Mouse (Mus musculus) liver, embryonic 15.5 days (tissue): Measurements from ENCODE around the gene Pld1. TPM values are rescaled to one million over a fixed set of nuclear protein-coding genes. Genes with fewer than 3 reads are reported as not detected.

Experiments used
- ATAC-seq: fragments of 200-750 bp; cut with Nextera tagmentation; 2 replicates; pipeline ENCODE4 v1.8.0; 2017; ENCODE audit warnings: moderate number of reproducible peaks, mild to moderate bottlenecking, moderate library complexity; ENCODE audit not compliant: insufficient read depth
- H3K27ac ChIP-seq: fragments of 300-500 bp; sonication (generic); replicated peaks from 2 replicates; pipeline ENCODE4 v1.5.1; 2015; ENCODE audit warnings: mild to moderate bottlenecking, inconsistent platforms
- H3K27me3 ChIP-seq: fragments of 300-500 bp; sonication (generic); 2 replicates; pipeline ENCODE4 v1.6.1; 2015; ENCODE audit warnings: mild to moderate bottlenecking, inconsistent platforms
- H3K36me3 ChIP-seq: fragments of 300-500 bp; sonication (generic); replicated peaks from 2 replicates; pipeline ENCODE4 v1.6.1; 2015; ENCODE audit warnings: moderate library complexity, mild to moderate bottlenecking, inconsistent platforms
- H3K4me1 ChIP-seq: fragments of 300-500 bp; sonication (generic); replicated peaks from 2 replicates; pipeline ENCODE4 v1.6.1; 2015; ENCODE audit warnings: inconsistent platforms
- H3K4me2 ChIP-seq: fragments of 300-500 bp; sonication (generic); 2 replicates; pipeline ENCODE4 v1.6.1; 2015; ENCODE audit warnings: moderate library complexity, mild to moderate bottlenecking, inconsistent platforms
- H3K4me3 ChIP-seq: fragments of 300-500 bp; sonication (generic); replicated peaks from 2 replicates; pipeline ENCODE4 v1.5.1; 2015; ENCODE audit warnings: mild to moderate bottlenecking, inconsistent platforms
- H3K9ac ChIP-seq: fragments of 300-500 bp; sonication (generic); 2 replicates; pipeline ENCODE4 v1.6.1; 2015; ENCODE audit warnings: moderate library complexity, mild to moderate bottlenecking, inconsistent platforms
- H3K9me3 ChIP-seq: fragments of 300-500 bp; sonication (generic); replicated peaks from 2 replicates; pipeline ENCODE4 v1.6.1; 2016; ENCODE audit warnings: inconsistent platforms
- WGBS: fragments of 180-500 bp; shearing (Covaris S2); methylation state at CpG from one replicate; pipeline ENCODE4 v1.1.7; 2015; ENCODE audit warnings: mixed read lengths; ENCODE audit not compliant: insufficient replicate concordance; 5-methylcytosine and 5-hydroxymethylcytosine counted together
- polyA plus RNA-seq: library from polyadenylated mRNA; unstranded; fragments of >200 nt; fragmentation: Nextera tagmentation; extraction: Ambion mirVana; gene quantifications from 2 replicates; pipeline ENCODE4 v1.2.1, GENCODE M21; 2015

Pld1 gene
- polyA plus RNA-seq, 1 experiment from 2014 or later = 4.7 TPM

GRCm38 (mm10) chr3:28099175-28099574 lies 160.7 kb downstream of the Pld1 start:
- no peak overlapping the region for H3K4me2 ChIP-seq

DNA sequence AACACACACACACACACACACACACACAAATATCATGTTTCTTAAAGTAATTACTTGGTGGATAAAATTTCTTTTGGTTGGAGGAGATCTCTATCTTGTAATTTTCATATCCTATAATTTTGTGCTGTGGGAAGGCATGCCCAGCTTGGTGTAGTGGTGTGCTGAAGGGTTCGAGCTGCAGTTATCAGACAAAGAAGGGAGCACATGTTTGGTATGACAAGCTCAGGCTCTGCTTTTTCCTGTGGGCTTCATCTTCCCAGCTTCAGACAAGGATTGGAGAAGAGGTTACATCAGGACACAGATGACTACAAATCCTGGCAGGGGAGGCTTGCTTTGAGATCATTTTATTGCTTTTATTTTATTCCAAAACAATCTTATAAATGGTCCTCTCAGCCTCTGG lies 166.5 kb downstream of the Pld1 start:
- H3K4me1 ChIP-seq = no peaks in the 10 kb centered on the region
- H3K9ac ChIP-seq = no peak overlapping the region
- H3K9me3 ChIP-seq = no peaks in the 10 kb centered on the region
- no peaks in the 10 kb centered on the region for H3K27me3 ChIP-seq
- no peak for ATAC-seq
- H3K36me3 ChIP-seq = no peaks in the 10 kb centered on the region
- no peak overlapping the region for H3K27ac ChIP-seq
- WGBS = 38% methylated on average over 1 of the region's 1 CpGs
- H3K4me2 ChIP-seq = no peak overlapping the region
- no peak overlapping the region for H3K4me3 ChIP-seq

More at GRCm38 (mm10) chr3:28099175-28099574, 160.7 kb downstream of the Pld1 start:
- Histone ChIP-seq H3K4me3 (no peak overlapping the region), H3K36me3 (peaks cover 12% of the 10 kb centered on the region; the same call in 1 of the 2 replicates), H3K9me3 (no peaks in the 10 kb centered on the region), H3K9ac (no peak overlapping the region), H3K4me1 (no peaks in the 10 kb centered on the region), H3K27me3 (no peaks in the 10 kb centered on the region), H3K27ac (no peak overlapping the region)
- WGBS = 66% methylated on average over 7 of the region's 9 CpGs
- ATAC-seq = no peak

DNA sequence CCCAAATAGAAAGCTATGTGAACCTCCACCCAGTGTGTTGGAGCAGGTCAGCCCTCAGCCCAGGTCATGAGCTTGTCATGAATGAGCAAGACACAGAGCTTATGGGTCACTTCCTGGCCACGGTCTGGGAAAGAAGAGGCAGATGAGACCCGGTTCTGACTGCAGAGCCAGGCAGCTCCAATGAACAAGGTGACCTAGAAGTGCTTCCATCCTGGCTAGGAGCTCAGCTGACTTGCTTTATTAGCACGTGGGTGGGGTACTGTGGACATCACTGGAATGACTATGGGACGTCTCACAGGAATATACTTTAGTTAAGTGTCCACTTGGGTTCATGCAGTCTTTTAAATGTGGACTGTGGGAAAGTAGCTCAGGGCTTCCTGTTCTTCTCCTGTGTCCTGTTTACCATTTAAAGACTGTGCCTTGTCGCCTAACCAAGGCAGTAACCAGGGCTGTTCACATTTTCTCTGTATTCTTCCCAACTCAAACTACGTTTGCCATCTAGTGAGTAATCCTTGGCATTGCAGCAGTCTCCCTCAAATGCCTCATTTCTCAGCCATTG lies 169.0 kb downstream of the Pld1 start:
- no peaks in the 10 kb centered on the region for H3K27me3 ChIP-seq
- no peaks in the 10 kb centered on the region for H3K4me1 ChIP-seq
- 0 out of 2 replicates have a peak, but pooled peaks cover 5% of the 10 kb centered on the region for H3K36me3 ChIP-seq
- no peaks in the 10 kb centered on the region for H3K9me3 ChIP-seq
- no peak overlapping the region for H3K4me2 ChIP-seq
- ATAC-seq = no peak
- H3K4me3 ChIP-seq = no peak overlapping the region
- H3K27ac ChIP-seq = no peak overlapping the region
- 32% methylated on average over 6 of the region's 6 CpGs for WGBS
- H3K9ac ChIP-seq = no peak overlapping the region

DNA sequence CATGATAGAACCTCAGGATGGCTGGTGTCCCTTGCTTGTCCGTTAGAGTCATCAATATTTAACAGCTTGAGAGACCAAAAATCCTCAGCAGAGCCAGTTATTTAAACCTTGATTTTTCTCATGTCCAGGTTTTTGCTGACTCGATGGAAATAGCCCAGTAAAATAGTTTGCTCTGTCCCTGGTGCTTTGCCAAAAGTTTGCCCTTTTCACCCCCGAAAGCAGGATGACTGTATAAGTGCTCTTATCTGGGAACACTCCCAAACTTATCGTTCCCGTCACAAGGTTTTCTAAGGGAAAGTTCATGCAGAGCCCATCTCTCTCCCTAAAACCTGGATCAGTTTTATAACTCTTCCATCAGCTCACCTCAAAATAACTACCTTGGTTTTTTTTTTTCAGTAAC lies 173.0 kb downstream of the Pld1 start:
- 51% methylated on average over 5 of the region's 5 CpGs for WGBS
- no peak overlapping the region for H3K4me3 ChIP-seq
- no peaks in the 10 kb centered on the region for H3K4me1 ChIP-seq
- no peaks in the 10 kb centered on the region for H3K9me3 ChIP-seq
- no peak overlapping the region for H3K4me2 ChIP-seq
- no peak for ATAC-seq
- H3K9ac ChIP-seq = no peak overlapping the region
- no peaks in the 10 kb centered on the region for H3K27me3 ChIP-seq
- 0 out of 2 replicates have a peak, but pooled peaks cover 6% of the 10 kb centered on the region for H3K36me3 ChIP-seq
- no peak overlapping the region for H3K27ac ChIP-seq

GRCm38 (mm10) chr3:28113881-28114280 lies 175.4 kb downstream of the Pld1 start:
- H3K9ac ChIP-seq = no peak overlapping the region
- no peak overlapping the region for H3K4me2 ChIP-seq
- H3K9me3 ChIP-seq = no peaks in the 10 kb centered on the region
- no peaks in the 10 kb centered on the region for H3K27me3 ChIP-seq
- no peak overlapping the region for H3K4me3 ChIP-seq
- no peak for ATAC-seq
- no peak overlapping the region for H3K27ac ChIP-seq
- WGBS = 73% methylated on average over 2 of the region's 2 CpGs
- 0 out of 2 replicates have a peak, but pooled peaks cover 6% of the 10 kb centered on the region for H3K36me3 ChIP-seq
- no peaks in the 10 kb centered on the region for H3K4me1 ChIP-seq

- 58% methylated on average over 5 of the region's 5 CpGs for WGBS
- Histone ChIP-seq H3K9ac (no peak overlapping the region), H3K4me2 (no peak overlapping the region), H3K27ac (no peak overlapping the region), H3K27me3 (no peaks in the 10 kb centered on the region), H3K9me3 (no peaks in the 10 kb centered on the region), H3K4me3 (no peak overlapping the region), H3K4me1 (no peaks in the 10 kb centered on the region), H3K36me3 (no peaks in the 10 kb centered on the region)
- ATAC-seq = no peak
These were observed 203.2 kb downstream of the Pld1 start for GRCm38 (mm10) chr3:28141716-28142115.

GRCm38 (mm10) chr3:28142121-28142520 lies 203.6 kb downstream of the Pld1 start:
- no peak for ATAC-seq
- Histone ChIP-seq H3K27me3 (no peaks in the 10 kb centered on the region), H3K27ac (no peak overlapping the region), H3K36me3 (no peaks in the 10 kb centered on the region), H3K4me2 (no peak overlapping the region), H3K4me1 (no peaks in the 10 kb centered on the region), H3K9ac (no peak overlapping the region), H3K4me3 (no peak overlapping the region), H3K9me3 (no peaks in the 10 kb centered on the region)
- WGBS = 38% methylated on average over 2 of the region's 2 CpGs

DNA sequence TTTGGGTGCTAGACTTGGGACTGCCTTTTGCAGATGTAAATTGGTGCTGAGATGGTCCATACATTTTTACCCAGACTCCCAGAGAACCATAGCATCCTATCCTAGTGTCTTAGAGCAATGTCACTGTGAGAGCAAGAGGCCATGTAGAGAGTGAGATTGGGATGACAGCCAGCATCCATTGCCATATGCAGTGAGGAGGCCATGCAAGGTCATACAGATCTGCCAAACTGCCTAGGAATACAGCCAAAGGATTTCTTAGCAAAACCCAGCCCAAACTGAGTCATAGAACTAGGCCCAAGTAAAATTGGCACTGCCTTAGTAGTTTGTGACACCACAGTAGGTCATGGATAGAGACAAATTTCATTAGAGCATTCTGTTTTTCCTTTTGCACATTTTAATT lies 206.2 kb downstream of the Pld1 start:
- Histone ChIP-seq H3K9ac (no peak overlapping the region), H3K36me3 (no peaks in the 10 kb centered on the region), H3K27me3 (no peaks in the 10 kb centered on the region), H3K9me3 (no peaks in the 10 kb centered on the region), H3K27ac (no peak overlapping the region), H3K4me1 (no peaks in the 10 kb centered on the region), H3K4me2 (no peak overlapping the region), H3K4me3 (no peak overlapping the region)
- no peak for ATAC-seq

DNA sequence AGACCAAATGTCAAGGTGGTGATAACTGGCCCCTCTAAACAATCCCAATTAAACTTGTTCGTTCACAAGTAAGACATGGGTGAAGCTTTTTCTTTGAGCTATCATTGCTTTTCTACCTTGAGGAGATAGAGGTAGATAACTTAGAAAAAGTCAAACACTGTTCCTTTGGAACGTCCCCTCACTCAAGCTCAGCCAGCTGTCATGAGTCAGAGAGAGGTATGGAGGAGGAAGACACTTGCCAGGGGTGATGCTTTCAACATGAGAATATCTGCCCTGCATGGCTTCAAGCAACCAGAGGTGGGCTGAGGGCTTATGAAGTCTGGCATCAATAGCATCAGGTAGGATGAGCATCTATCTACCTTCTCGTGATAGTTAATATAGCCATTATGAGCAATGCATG lies 207.0 kb downstream of the Pld1 start:
- Histone ChIP-seq H3K4me1 (no peaks in the 10 kb centered on the region), H3K27me3 (no peaks in the 10 kb centered on the region), H3K9me3 (no peaks in the 10 kb centered on the region), H3K27ac (no peak overlapping the region), H3K9ac (no peak overlapping the region), H3K4me3 (no peak overlapping the region), H3K4me2 (no peak overlapping the region), H3K36me3 (no peaks in the 10 kb centered on the region)
- WGBS = 59% methylated on average over 3 of the region's 3 CpGs
- ATAC-seq = no peak

DNA sequence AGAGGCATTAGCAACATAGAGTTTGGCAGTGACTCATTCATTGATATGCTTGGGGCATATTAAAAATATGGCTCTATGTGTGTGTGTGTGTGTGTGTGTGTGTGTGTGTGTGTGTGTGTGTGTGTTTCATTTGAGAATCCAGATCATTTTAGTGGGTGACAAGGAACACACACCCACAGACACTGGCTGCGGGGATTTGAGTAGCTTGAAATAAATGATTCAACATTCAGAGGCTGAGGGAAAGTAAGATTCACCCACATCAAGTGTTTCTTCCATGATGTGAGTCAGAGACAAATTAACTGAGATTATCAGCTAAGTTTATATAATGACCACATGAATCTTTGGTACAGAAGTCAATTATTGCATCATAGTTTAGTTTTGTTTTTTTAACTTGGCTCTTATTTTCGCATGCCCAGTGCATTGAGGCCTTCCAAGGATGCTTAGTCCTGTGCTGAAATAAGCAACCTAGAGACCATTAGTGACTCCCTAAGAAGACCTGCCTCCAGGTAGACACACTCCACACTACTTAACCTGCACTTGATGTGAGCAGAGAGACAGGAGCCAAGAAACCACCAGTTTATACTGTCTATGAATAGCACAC lies 211.3 kb downstream of the Pld1 start:
- Histone ChIP-seq H3K4me1 (no peaks in the 10 kb centered on the region), H3K27me3 (no peaks in the 10 kb centered on the region), H3K27ac (no peak overlapping the region), H3K4me2 (no peak overlapping the region), H3K9ac (no peak overlapping the region), H3K36me3 (no peaks in the 10 kb centered on the region), H3K9me3 (no peaks in the 10 kb centered on the region), H3K4me3 (no peak overlapping the region)
- no peak for ATAC-seq
- WGBS = 63% methylated on average over 2 of the region's 2 CpGs

DNA sequence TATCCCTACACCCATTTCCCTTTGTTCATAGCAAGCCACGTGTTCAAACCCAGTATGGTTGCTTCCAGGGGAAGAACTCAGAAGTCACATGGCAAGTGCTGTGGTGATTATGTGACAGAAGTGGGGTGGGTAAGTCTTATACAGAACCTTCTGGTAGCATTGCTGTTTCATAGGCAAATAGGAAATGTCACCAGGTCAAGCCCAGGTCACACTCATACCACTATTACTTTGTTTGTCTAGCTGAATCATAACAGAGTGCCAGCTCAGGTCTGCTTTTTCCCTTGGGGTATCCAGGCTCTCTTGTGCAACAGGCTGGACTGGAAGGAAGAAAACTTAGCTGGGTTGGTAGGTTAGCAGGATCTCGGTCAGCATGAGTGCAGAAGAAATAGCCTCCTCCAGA lies 219.5 kb downstream of the Pld1 start:
- ATAC-seq = no peak
- no peaks in the 10 kb centered on the region for H3K4me1 ChIP-seq
- no peaks in the 10 kb centered on the region for H3K36me3 ChIP-seq
- H3K9ac ChIP-seq = no peak overlapping the region
- WGBS = 34% methylated on average over 2 of the region's 2 CpGs
- H3K27ac ChIP-seq = no peak overlapping the region
- H3K9me3 ChIP-seq = no peaks in the 10 kb centered on the region
- H3K27me3 ChIP-seq = no peaks in the 10 kb centered on the region
- H3K4me3 ChIP-seq = no peak overlapping the region
- H3K4me2 ChIP-seq = no peak overlapping the region

DNA sequence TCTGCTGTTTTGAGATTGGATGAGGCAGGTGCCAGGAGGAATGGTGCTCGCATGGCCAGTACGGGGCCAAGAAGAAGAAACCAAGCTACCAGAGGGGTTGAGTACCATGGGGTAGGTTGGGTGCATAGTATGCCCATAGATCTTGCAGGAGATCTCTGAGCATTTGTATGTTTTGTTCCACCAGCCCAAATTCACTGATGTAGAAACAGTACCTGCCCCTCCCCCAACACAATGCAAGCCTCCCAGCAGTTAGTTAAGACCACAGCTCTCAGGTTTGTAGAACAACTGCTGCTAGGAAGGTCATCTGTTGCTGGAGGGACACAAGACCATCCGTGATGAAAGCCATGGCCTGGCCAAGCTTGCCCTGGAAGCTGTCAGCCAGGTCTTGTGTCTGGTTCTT lies 220.4 kb downstream of the Pld1 start:
- ATAC-seq = no peak
- 68% methylated on average over 3 of the region's 3 CpGs for WGBS
- Histone ChIP-seq H3K27me3 (no peaks in the 10 kb centered on the region), H3K27ac (no peak overlapping the region), H3K9me3 (no peaks in the 10 kb centered on the region), H3K9ac (no peak overlapping the region), H3K36me3 (no peaks in the 10 kb centered on the region), H3K4me1 (no peaks in the 10 kb centered on the region), H3K4me3 (no peak overlapping the region), H3K4me2 (no peak overlapping the region)
